Mouse (Mus musculus): ENCODE results near the gene D6Wsu163e.

GRCm38 (mm10) chr6:126981539-126982234 lies 41.9 kb downstream of the D6Wsu163e start:
- TF ChIP-seq EP300 (IDR thresholded peaks at IDR 0.05; ENCODE audit: insufficient read depth, low read depth, low read length), result no peak
- TF ChIP-seq CTCF (IDR thresholded peaks at IDR 0.05), result no peak
- no peak for TF ChIP-seq POLR2A (IDR thresholded peaks at IDR 0.05; ENCODE audit: insufficient read depth, low read depth, low read length)

Measured in heart, adult 2 months (tissue).